Mouse (Mus musculus) hematopoietic stem cell, adult 5-6 weeks (primary cell): Measurements from ENCODE around the gene Tec. TPM values are rescaled to one million over a fixed set of nuclear protein-coding genes. Genes with fewer than 3 reads are reported as not detected.

ENCODE experiments used
- ATAC-seq, 2 experiments: fragments of 125-278 bp in 1 of 2; replicated peaks in 1 of 2; 2 replicates each; pipeline ENCODE4 v1.8.0; 2016 to 2017; ENCODE audit warnings: inconsistent platforms in 2 of 2, mild to moderate bottlenecking in 2 of 2, moderate number of reproducible peaks in 2 of 2, low read depth in 1 of 2, moderate TSS enrichment in 1 of 2; ENCODE audit not compliant: low FRiP score in 2 of 2, poor library complexity in 2 of 2, severe bottlenecking in 2 of 2, insufficient read depth in 1 of 2, low TSS enrichment in 1 of 2
- total RNA-seq: library from RNA; stranded (forward); fragments of 172-1452, 232-1000 nt; gene quantifications from 2 replicates; pipeline ENCODE4 v1.2.3, GENCODE M21; 2017

Gene Tec
- total RNA-seq, 1 experiment from 2014 or later = 38.2 TPM

GRCm38 (mm10) chr5:72776595-72776994 is 91.7 kb downstream of the Tec start:
- ATAC-seq = no peak

GRCm38 (mm10) chr5:72776127-72776526 is 92.2 kb downstream of the Tec start:
- ATAC-seq = no peak

- no peak for ATAC-seq
Observed at GRCm38 (mm10) chr5:72769841-72770240, 98.4 kb downstream of the Tec start.

GRCm38 (mm10) chr5:72763546-72763945 is 104.7 kb downstream of the Tec start:
- ATAC-seq = no peak

- ATAC-seq = peak; percentile 51 to 87; a peak in 3 of 4 replicates
Observed at GRCm38 (mm10) chr5:72763025-72763424, 105.3 kb downstream of the Tec start.

GRCm38 (mm10) chr5:72761758-72762157 is 106.5 kb downstream of the Tec start:
- ATAC-seq = no peak

- ATAC-seq = peak in 1 of 2 experiments; percentile 54; a peak in 1 of 4 replicates
Observed at GRCm38 (mm10) chr5:72761237-72761636, 107.0 kb downstream of the Tec start.

- no peak for ATAC-seq
Observed at GRCm38 (mm10) chr5:72758925-72759924, 109.1 kb downstream of the Tec start.

GRCm38 (mm10) chr5:72757155-72757773 is 111.0 kb downstream of the Tec start:
- no peak for ATAC-seq

GRCm38 (mm10) chr5:72755941-72756340 is 112.3 kb downstream of the Tec start:
- no peak for ATAC-seq

- ATAC-seq = no peak
Observed at GRCm38 (mm10) chr5:72755035-72755434, 113.2 kb downstream of the Tec start.

GRCm38 (mm10) chr5:72752585-72752984 is 115.7 kb downstream of the Tec start, which contains the start of gene Txk:
Gene Txk (minus strand): TSS chr5:72752777.
- ATAC-seq = peak; percentile 51 to 54

GRCm38 (mm10) chr5:72751056-72751758 is 117.1 kb downstream of the Tec start:
- ATAC-seq = no peak

GRCm38 (mm10) chr5:72750226-72750625 is 118.1 kb downstream of the Tec start:
- no peak for ATAC-seq

- no peak for ATAC-seq
Observed at GRCm38 (mm10) chr5:72748659-72749265, 119.5 kb downstream of the Tec start.

- no peak for ATAC-seq
Observed at GRCm38 (mm10) chr5:72747384-72747783, 120.9 kb downstream of the Tec start.

- no peak for ATAC-seq
Observed at GRCm38 (mm10) chr5:72746461-72746860, 121.8 kb downstream of the Tec start.
